Mouse (Mus musculus): Measurements from ENCODE around the gene Slc7a1.

Slc7a1 gene

GRCm38 (mm10) chr5:148404548-148404947 is 4.8 kb upstream of the Slc7a1 start:
- DNase-seq (ENCODE audit: low read depth, low spot score) = no peak
- H3K36me3 ChIP-seq (ENCODE audit: control insufficient read depth, insufficient read depth, low read length, poor library complexity, severe bottlenecking) = no peaks in the 10 kb centered on the region

GRCm38 (mm10) chr5:148402641-148403040 is 2.9 kb upstream of the Slc7a1 start:
- DNase-seq (ENCODE audit: low read depth, low spot score) = no peak
- Histone ChIP-seq H3K36me3 (ENCODE audit: control insufficient read depth, insufficient read depth, low read length, poor library complexity, severe bottlenecking) (no peaks in the 10 kb centered on the region), H3K27me3 (ENCODE audit: control insufficient read depth, insufficient read depth, low read length, poor library complexity, severe bottlenecking) (no peaks in the 10 kb centered on the region)

More at GRCm38 (mm10) chr5:148404548-148404947, 4.8 kb upstream of the Slc7a1 start:
- no peaks in the 10 kb centered on the region for H3K27me3 ChIP-seq (ENCODE audit: control insufficient read depth, insufficient read depth, low read length, poor library complexity, severe bottlenecking)

- DNase-seq (ENCODE audit: low read depth, low spot score) = peak; percentile 83
- Histone ChIP-seq H3K27me3 (ENCODE audit: control insufficient read depth, insufficient read depth, low read length, poor library complexity, severe bottlenecking) (no peaks in the 10 kb centered on the region), H3K36me3 (ENCODE audit: control insufficient read depth, insufficient read depth, low read length, poor library complexity, severe bottlenecking) (0 out of 2 replicates have a peak, but pooled peaks cover 2% of the 10 kb centered on the region)
Measured at GRCm38 (mm10) chr5:148398766-148399659, 691 bp downstream of the Slc7a1 start.

GRCm38 (mm10) chr5:148398451-148398765 is 1.3 kb downstream of the Slc7a1 start:
- no peak for DNase-seq (ENCODE audit: low read depth, low spot score)

GRCm38 (mm10) chr5:148397911-148398310 is 1.8 kb downstream of the Slc7a1 start:
- peaks cover 2% of the 10 kb centered on the region; the same call in 1 of the 2 replicates for H3K36me3 ChIP-seq (ENCODE audit: control insufficient read depth, insufficient read depth, low read length, poor library complexity, severe bottlenecking)
- DNase-seq (ENCODE audit: low read depth, low spot score) = no peak
- H3K27me3 ChIP-seq (ENCODE audit: control insufficient read depth, insufficient read depth, low read length, poor library complexity, severe bottlenecking) = no peaks in the 10 kb centered on the region

More at GRCm38 (mm10) chr5:148398451-148398765, 1.3 kb downstream of the Slc7a1 start:
- H3K27me3 ChIP-seq (ENCODE audit: control insufficient read depth, insufficient read depth, low read length, poor library complexity, severe bottlenecking) = no peaks in the 10 kb centered on the region
- peaks cover 2% of the 10 kb centered on the region; the same call in 1 of the 2 replicates for H3K36me3 ChIP-seq (ENCODE audit: control insufficient read depth, insufficient read depth, low read length, poor library complexity, severe bottlenecking)

GRCm38 (mm10) chr5:148397418-148397817 is 2.3 kb downstream of the Slc7a1 start:
- DNase-seq (ENCODE audit: low read depth, low spot score) = no peak
- H3K27me3 ChIP-seq (ENCODE audit: control insufficient read depth, insufficient read depth, low read length, poor library complexity, severe bottlenecking) = no peaks in the 10 kb centered on the region
- peaks cover 2% of the 10 kb centered on the region; the same call in 1 of the 2 replicates for H3K36me3 ChIP-seq (ENCODE audit: control insufficient read depth, insufficient read depth, low read length, poor library complexity, severe bottlenecking)

GRCm38 (mm10) chr5:148393316-148393715 is 6.4 kb downstream of the Slc7a1 start:
- Histone ChIP-seq H3K36me3 (ENCODE audit: control insufficient read depth, insufficient read depth, low read length, poor library complexity, severe bottlenecking) (peaks cover 2% of the 10 kb centered on the region; the same call in 1 of the 2 replicates), H3K27me3 (ENCODE audit: control insufficient read depth, insufficient read depth, low read length, poor library complexity, severe bottlenecking) (no peaks in the 10 kb centered on the region)
- no peak for DNase-seq (ENCODE audit: low read depth, low spot score)

GRCm38 (mm10) chr5:148392831-148393230 is 6.9 kb downstream of the Slc7a1 start:
- H3K36me3 ChIP-seq (ENCODE audit: control insufficient read depth, insufficient read depth, low read length, poor library complexity, severe bottlenecking) = peaks cover 2% of the 10 kb centered on the region; the same call in 1 of the 2 replicates
- no peak for DNase-seq (ENCODE audit: low read depth, low spot score)
- no peaks in the 10 kb centered on the region for H3K27me3 ChIP-seq (ENCODE audit: control insufficient read depth, insufficient read depth, low read length, poor library complexity, severe bottlenecking)

GRCm38 (mm10) chr5:148389007-148389970 is 10.4 kb downstream of the Slc7a1 start:
- Histone ChIP-seq H3K27me3 (ENCODE audit: control insufficient read depth, insufficient read depth, low read length, poor library complexity, severe bottlenecking) (no peaks in the 10 kb centered on the region), H3K36me3 (ENCODE audit: control insufficient read depth, insufficient read depth, low read length, poor library complexity, severe bottlenecking) (no peaks in the 10 kb centered on the region; the same call in 1 of the 2 replicates)
- peak; percentile 65 for DNase-seq (ENCODE audit: low read depth, low spot score)

GRCm38 (mm10) chr5:148388251-148389006 is 11.3 kb downstream of the Slc7a1 start:
- Histone ChIP-seq H3K27me3 (ENCODE audit: control insufficient read depth, insufficient read depth, low read length, poor library complexity, severe bottlenecking) (no peaks in the 10 kb centered on the region), H3K36me3 (ENCODE audit: control insufficient read depth, insufficient read depth, low read length, poor library complexity, severe bottlenecking) (no peaks in the 10 kb centered on the region)
- DNase-seq (ENCODE audit: low read depth, low spot score) = peak; percentile 38

GRCm38 (mm10) chr5:148387820-148388219 is 11.9 kb downstream of the Slc7a1 start:
- DNase-seq (ENCODE audit: low read depth, low spot score) = peak; percentile 55
- Histone ChIP-seq H3K36me3 (ENCODE audit: control insufficient read depth, insufficient read depth, low read length, poor library complexity, severe bottlenecking) (no peaks in the 10 kb centered on the region), H3K27me3 (ENCODE audit: control insufficient read depth, insufficient read depth, low read length, poor library complexity, severe bottlenecking) (no peaks in the 10 kb centered on the region)

GRCm38 (mm10) chr5:148386471-148386870 is 13.2 kb downstream of the Slc7a1 start:
- Histone ChIP-seq H3K36me3 (ENCODE audit: control insufficient read depth, insufficient read depth, low read length, poor library complexity, severe bottlenecking) (no peaks in the 10 kb centered on the region), H3K27me3 (ENCODE audit: control insufficient read depth, insufficient read depth, low read length, poor library complexity, severe bottlenecking) (no peaks in the 10 kb centered on the region)
- peak; percentile 48 for DNase-seq (ENCODE audit: low read depth, low spot score)

- no peak for DNase-seq (ENCODE audit: low read depth, low spot score)
- H3K27me3 ChIP-seq (ENCODE audit: control insufficient read depth, insufficient read depth, low read length, poor library complexity, severe bottlenecking) = no peaks in the 10 kb centered on the region
- H3K36me3 ChIP-seq (ENCODE audit: control insufficient read depth, insufficient read depth, low read length, poor library complexity, severe bottlenecking) = no peaks in the 10 kb centered on the region
Measured at GRCm38 (mm10) chr5:148384501-148385055, 15.1 kb downstream of the Slc7a1 start.
